ENCODE assay signal across 29 mouse cellular contexts in genomic region chr6:77278794-77279193, GRCm38 (mm10). TPM values are rescaled to one million over a fixed set of nuclear protein-coding genes. Genes with fewer than 3 reads are reported as not detected.
A peak's percentile ranks its signal among the peaks of the same experiment; 100 is the strongest.
DNase-seq lines count a peak whose midpoint lies in the region; ATAC-seq lines count a peak whose summit lies in the region.
"Had no signal": no experiment of that assay in that cellular context is flagged by ENCODE, and none has a peak within 500 bp of the region (broad histone marks: within the 10 kb centered on the region; RNA-seq: fewer than 3 reads in every experiment).

No protein-coding gene starts in this region.

- no peaks in the 10 kb centered on the region for H3K9me3 ChIP-seq in hindbrain, embryonic 12.5 days (replicated peaks)
- no peaks in the 10 kb centered on the region for H3K9me3 ChIP-seq in hindbrain, embryonic 14.5 days (ENCODE audit: control insufficient read depth, low read length)
- H3K9me3 ChIP-seq: forebrain, embryonic 15.5 days; heart, embryonic 13.5 days; limb, embryonic 10.5 days; liver, embryonic 15.5 days; lung, embryonic 15.5 days; midbrain, embryonic 13.5 days; neural tube, embryonic 12.5 days had no signal

- 80% methylated on average over 5 of the region's 5 CpGs for WGBS in hindbrain, embryonic 12.5 days
- WGBS in hindbrain, embryonic 14.5 days, result 59% methylated on average over 5 of the region's 5 CpGs

- H3K9ac ChIP-seq in hindbrain, embryonic 12.5 days, result no peak overlapping the region
- no peak overlapping the region for H3K9ac ChIP-seq in hindbrain, embryonic 14.5 days
- H3K9ac ChIP-seq: forebrain, embryonic 15.5 days; heart, embryonic 13.5 days; liver, embryonic 15.5 days; lung, embryonic 15.5 days; midbrain, embryonic 13.5 days; neural tube, embryonic 12.5 days had no signal

- H3K27me3 ChIP-seq in hindbrain, embryonic 12.5 days, result no peaks in the 10 kb centered on the region
- H3K27me3 ChIP-seq in hindbrain, embryonic 14.5 days (ENCODE audit: control insufficient read depth, insufficient read depth, low read length), result no peaks in the 10 kb centered on the region
- H3K27me3 ChIP-seq: forebrain, embryonic 15.5 days; heart, embryonic 13.5 days; liver, embryonic 15.5 days; lung, embryonic 15.5 days; megakaryocyte, embryonic 14.5 days; midbrain, embryonic 13.5 days; neural tube, embryonic 12.5 days had no signal

- peak; percentile 58; the same call in 1 of the 2 replicates for ATAC-seq in cerebellum, adult (ENCODE audit: insufficient number of reproducible peaks, low FRiP score, low TSS enrichment)
- peak; percentile 43; the same call in 1 of the 2 replicates for ATAC-seq in hindbrain, embryonic 12.5 days (ENCODE audit: low FRiP score)
- ATAC-seq in hindbrain, embryonic 14.5 days (ENCODE audit: low FRiP score), result no peak; the same call in 1 of the 2 replicates
- ATAC-seq: activated CD4-positive, CD25-positive, alpha-beta regulatory T cell, adult 4 months; forebrain, embryonic 15.5 days; midbrain, embryonic 13.5 days had no signal

- no peaks in the 10 kb centered on the region for H3K36me3 ChIP-seq in hindbrain, embryonic 12.5 days
- no peaks in the 10 kb centered on the region for H3K36me3 ChIP-seq in hindbrain, embryonic 14.5 days (replicated peaks; ENCODE audit: control insufficient read depth, insufficient read depth)
- H3K36me3 ChIP-seq: forebrain, embryonic 15.5 days; heart, embryonic 13.5 days; limb, embryonic 10.5 days; liver, embryonic 15.5 days; lung, embryonic 15.5 days; midbrain, embryonic 13.5 days; neural tube, embryonic 12.5 days had no signal

- H3K27ac ChIP-seq in hindbrain, embryonic 12.5 days, result no peak overlapping the region
- no peak overlapping the region for H3K27ac ChIP-seq in hindbrain, embryonic 14.5 days
- H3K27ac ChIP-seq: forebrain, embryonic 15.5 days; heart, adult 2 months; heart, embryonic 13.5 days; kidney, postnatal 0 days; limb, embryonic 10.5 days; liver, embryonic 15.5 days; lung, embryonic 15.5 days; midbrain, embryonic 13.5 days; neural tube, embryonic 12.5 days had no signal

- no peak overlapping the region for H3K4me3 ChIP-seq in hindbrain, embryonic 12.5 days
- no peak overlapping the region for H3K4me3 ChIP-seq in hindbrain, embryonic 14.5 days (replicated peaks; ENCODE audit: low read length)
- H3K4me3 ChIP-seq: erythroblast, embryonic 14.5 days; forebrain, embryonic 15.5 days; heart, adult 2 months; heart, embryonic 13.5 days; limb, embryonic 10.5 days; liver, embryonic 15.5 days; lung, embryonic 15.5 days; megakaryocyte, embryonic 14.5 days; midbrain, embryonic 13.5 days; neural tube, embryonic 12.5 days had no signal

- no peaks in the 10 kb centered on the region for H3K4me1 ChIP-seq in hindbrain, embryonic 12.5 days
- no peaks in the 10 kb centered on the region for H3K4me1 ChIP-seq in hindbrain, embryonic 14.5 days (replicated peaks; ENCODE audit: control insufficient read depth, insufficient read depth, low read length)
- H3K4me1 ChIP-seq: forebrain, embryonic 15.5 days; heart, embryonic 13.5 days; limb, embryonic 10.5 days; liver, embryonic 15.5 days; lung, embryonic 15.5 days; megakaryocyte, embryonic 14.5 days; midbrain, embryonic 13.5 days; neural tube, embryonic 12.5 days had no signal

- no peak overlapping the region for H3K4me2 ChIP-seq in hindbrain, embryonic 12.5 days (replicated peaks)
- no peak overlapping the region for H3K4me2 ChIP-seq in hindbrain, embryonic 14.5 days (replicated peaks)
- H3K4me2 ChIP-seq: forebrain, embryonic 15.5 days; heart, embryonic 13.5 days; liver, embryonic 15.5 days; lung, embryonic 15.5 days; midbrain, embryonic 13.5 days; neural tube, embryonic 12.5 days had no signal

- no peak for DNase-seq in cerebellum, adult 9-10 months
- no peak for DNase-seq in hindbrain, embryonic 14.5 days (ENCODE audit: low spot score)
- DNase-seq in left cerebral cortex, adult 18-20 months (ENCODE audit: low spot score in 2 of 2), result peak; percentile 40 to 49
- DNase-seq in left cerebral cortex, adult 11 months (ENCODE audit: low spot score), result no peak
- DNase-seq in right cerebral cortex, postnatal 25 days, result peak; percentile 49
- no peak for DNase-seq in right cerebral cortex, postnatal 14 days
- DNase-seq: adrenal gland, adult 8-10 months; cerebellum, adult 8-10 months; gastrocnemius, postnatal 36 days; heart, adult 2 months; heart, postnatal 14 days; kidney, adult 2 months; liver; lung, postnatal 36 days; spleen, adult 18-20 months; thymus, postnatal 25 days had no signal

RNA-seq across cellular contexts. Expression of gene Lrrtm1, which starts 36.3 kb away (rescaled TPM):
- polyA plus RNA-seq in hindbrain, embryonic 12.5 days (2016; fragmentation: Nextera tagmentation; extraction: Ambion mirVana), result 20.6 and 21.7 TPM in 2 replicates
- 41.6 and 47.2 TPM in 2 replicates for polyA plus RNA-seq in hindbrain, embryonic 14.5 days (2014; fragmentation: Nextera tagmentation; extraction: Ambion mirVana)
- total RNA-seq in left cerebral cortex, adult 18-20 months (2021), result 10 to 100 TPM; 64.1 to 72.1 TPM
- total RNA-seq: gastrocnemius, postnatal 36 days; heart, adult 2 months had no signal
- polyA plus RNA-seq: activated CD4-positive, CD25-positive, alpha-beta regulatory T cell, adult 4 months; erythroblast, embryonic 14.5 days had no signal

Comparison
In these comparisons a context has a peak if more than half of its experiments do, and no peak if none do; other contexts are left out.
1. DNase-seq: peak in left cerebral cortex, adult 18-20 months (2 of 2) and right cerebral cortex, postnatal 25 days (single experiment); none in cerebellum, adult 9-10 months (single experiment), hindbrain, embryonic 14.5 days (single experiment), left cerebral cortex, adult 11 months (single experiment) and right cerebral cortex, postnatal 14 days (single experiment).